Mouse (Mus musculus) limb, embryonic 14.5 days (tissue): Measurements from ENCODE around the gene Katna1. TPM values are rescaled to one million over a fixed set of nuclear protein-coding genes. Genes with fewer than 3 reads are reported as not detected.
A peak's percentile ranks its signal among the peaks of the same experiment; 100 is the strongest.
"Not testable (repeated sequence)": the region's sequence is repeated elsewhere in the genome, so short reads cannot be mapped to it uniquely, and the experiment has no call there.

Source experiments
- ATAC-seq: fragments of 200-750 bp; cut with Nextera tagmentation; 2 replicates; pipeline ENCODE4 v1.8.0; 2017; ENCODE audit warnings: low read depth, moderate number of reproducible peaks, moderate TSS enrichment; ENCODE audit not compliant: low FRiP score
- DNase-seq: peaks from one replicate; pipeline ENCODE4 v3.0.0-alpha.2; 2015; ENCODE audit warnings: low spot score
- H3K27ac ChIP-seq: fragments of 300-500 bp; sonication (generic); replicated peaks from 2 replicates; pipeline ENCODE4 v1.5.1; 2014; ENCODE audit warnings: low read depth, mild to moderate bottlenecking, low read length, moderate library complexity, mixed read lengths
- H3K27me3 ChIP-seq: fragments of 300-500 bp; sonication (generic); 2 replicates; pipeline ENCODE4 v1.6.1; 2014; ENCODE audit warnings: low read length, mixed read lengths; ENCODE audit not compliant: control insufficient read depth, insufficient read depth
- H3K36me3 ChIP-seq: fragments of 300-500 bp; sonication (generic); 2 replicates; pipeline ENCODE4 v1.6.1; 2014; ENCODE audit warnings: mild to moderate bottlenecking, low read length, moderate library complexity, mixed read lengths; ENCODE audit not compliant: control insufficient read depth, insufficient read depth
- H3K4me1 ChIP-seq: fragments of 300-500 bp; sonication (generic); 2 replicates; pipeline ENCODE4 v1.6.1; 2014; ENCODE audit warnings: antibody characterized with exemption, low read length, mixed read lengths; ENCODE audit not compliant: control insufficient read depth, insufficient read depth
- H3K4me2 ChIP-seq: fragments of 300-500 bp; sonication (generic); replicated peaks from 2 replicates; pipeline ENCODE4 v1.6.1; 2014; ENCODE audit warnings: low read depth, mild to moderate bottlenecking, low read length, moderate library complexity; ENCODE audit not compliant: severe bottlenecking
- H3K4me3 ChIP-seq: fragments of 300-500 bp; sonication (generic); replicated peaks from 2 replicates; pipeline ENCODE4 v1.5.1; 2014; ENCODE audit warnings: low read length
- H3K9ac ChIP-seq: fragments of 300-500 bp; sonication (generic); 2 replicates; pipeline ENCODE4 v1.6.1; 2014; ENCODE audit warnings: mild to moderate bottlenecking, low read depth, low read length, moderate library complexity; ENCODE audit not compliant: severe bottlenecking
- H3K9me3 ChIP-seq: fragments of 300-500 bp; sonication (generic); 2 replicates; pipeline ENCODE4 v1.6.1; 2016; ENCODE audit warnings: low read length; ENCODE audit not compliant: control insufficient read depth
- POLR2A ChIP-seq: fragments of 200-500 bp; IDR thresholded peaks from 2 replicates; pipeline ENCODE4 v1.8.0; 2012; ENCODE audit warnings: inconsistent platforms, mild to moderate bottlenecking, moderate library complexity, borderline replicate concordance; ENCODE audit not compliant: insufficient read depth, insufficient read length; ENCODE audit errors: extremely low read depth
- WGBS: fragments of 180-500 bp; shearing (Covaris S2); extraction: QIAGEN DNeasy Blood & Tissue Kit; methylation state at CpG from one replicate; pipeline ENCODE4 v1.1.7; 2014; 5-methylcytosine and 5-hydroxymethylcytosine counted together
- polyA plus RNA-seq, 2 experiments: library from polyadenylated mRNA; depleted of rRNA in 1 of 2; stranded (reverse) in 1 of 2; unstranded in 1 of 2; fragments of >200 nt; fragmentation: Nextera tagmentation in 1 of 2; extraction: Ambion mirVana in 1 of 2; gene quantifications; 2 replicates each; pipeline versions ENCODE4 v1.2.1 to v1.2.3; 2012 to 2014

Katna1 gene
- polyA plus RNA-seq, 2 experiments = 22.7 to 58.4 TPM

GRCm38 (mm10) chr10:7726501-7726812, 657 bp downstream of the Katna1 start:
- no peaks in the 10 kb centered on the region for H3K9me3 ChIP-seq
- 0% methylated on average over 8 of the region's 8 CpGs for WGBS
- H3K27me3 ChIP-seq = no peaks in the 10 kb centered on the region
- peak overlapping the region; percentile 77 for H3K9ac ChIP-seq
- peak overlapping the region; percentile 60 for H3K4me2 ChIP-seq
- peak overlapping the region; percentile 72; the same call in 1 of the 2 replicates for H3K27ac ChIP-seq
- H3K4me3 ChIP-seq = peak overlapping the region; percentile 88
- peaks cover 5% of the 10 kb centered on the region for H3K4me1 ChIP-seq
- DNase-seq (no peak), ATAC-seq (no peak)
- no peak for TF ChIP-seq POLR2A
- no peaks in the 10 kb centered on the region for H3K36me3 ChIP-seq

- no peak for ATAC-seq
These were observed 1.2 kb downstream of the Katna1 start for GRCm38 (mm10) chr10:7727011-7727410.

GRCm38 (mm10) chr10:7731582-7731981, 5.8 kb downstream of the Katna1 start:
- ATAC-seq = no peak
- no peak for TF ChIP-seq POLR2A
- H3K9ac ChIP-seq = no peak overlapping the region
- no peak overlapping the region for H3K27ac ChIP-seq
- no peak overlapping the region for H3K4me2 ChIP-seq
- H3K4me1 ChIP-seq = peaks cover 5% of the 10 kb centered on the region
- H3K27me3 ChIP-seq = no peaks in the 10 kb centered on the region
- H3K36me3 ChIP-seq = no peaks in the 10 kb centered on the region
- DNase-seq = no peak
- H3K4me3 ChIP-seq = no peak overlapping the region
- no peaks in the 10 kb centered on the region for H3K9me3 ChIP-seq

More at GRCm38 (mm10) chr10:7727011-7727410, 1.2 kb downstream of the Katna1 start:
- Histone ChIP-seq H3K4me1 (peaks cover 5% of the 10 kb centered on the region), H3K27ac (no peak overlapping the region), H3K4me2 (peak overlapping the region; percentile 60), H3K27me3 (no peaks in the 10 kb centered on the region), H3K9ac (peak overlapping the region; percentile 39; the same call in 1 of the 2 replicates), H3K9me3 (no peaks in the 10 kb centered on the region), H3K4me3 (peak overlapping the region; percentile 88), H3K36me3 (no peaks in the 10 kb centered on the region)
- TF ChIP-seq POLR2A = no peak
- DNase-seq = no peak
- WGBS = 12% methylated on average over 3 of the region's 3 CpGs

GRCm38 (mm10) chr10:7737122-7737521, 11.3 kb downstream of the Katna1 start:
- H3K4me2 ChIP-seq = no peak overlapping the region
- peaks cover 15% of the 10 kb centered on the region for H3K36me3 ChIP-seq
- no peaks in the 10 kb centered on the region for H3K27me3 ChIP-seq
- H3K9ac ChIP-seq = no peak overlapping the region
- ATAC-seq (no peak), DNase-seq (no peak)
- H3K9me3 ChIP-seq = no peaks in the 10 kb centered on the region
- no peak overlapping the region for H3K27ac ChIP-seq
- H3K4me3 ChIP-seq = no peak overlapping the region
- no peaks in the 10 kb centered on the region for H3K4me1 ChIP-seq
- TF ChIP-seq POLR2A = no peak

- no peak overlapping the region for H3K27ac ChIP-seq
- peaks cover 20% of the 10 kb centered on the region for H3K36me3 ChIP-seq
- TF ChIP-seq POLR2A = no peak
- DNase-seq (no peak), ATAC-seq (no peak)
- H3K27me3 ChIP-seq = no peaks in the 10 kb centered on the region
- H3K9ac ChIP-seq = no peak overlapping the region
- H3K4me1 ChIP-seq = no peaks in the 10 kb centered on the region
- no peaks in the 10 kb centered on the region for H3K9me3 ChIP-seq
- no peak overlapping the region for H3K4me3 ChIP-seq
- no peak overlapping the region for H3K4me2 ChIP-seq
- 75% methylated on average over 3 of the region's 3 CpGs for WGBS
These were observed 12.1 kb downstream of the Katna1 start for GRCm38 (mm10) chr10:7737914-7738313.

- H3K27me3 ChIP-seq, ATAC-seq, H3K27ac ChIP-seq, H3K4me2 ChIP-seq, H3K9ac ChIP-seq, DNase-seq, H3K4me3 ChIP-seq, H3K9me3 ChIP-seq, H3K4me1 ChIP-seq: not testable (repeated sequence)
- 93% methylated on average over 6 of the region's 6 CpGs for WGBS
- H3K36me3 ChIP-seq = peaks cover 70% of the 10 kb centered on the region
These were observed 19.7 kb downstream of the Katna1 start for GRCm38 (mm10) chr10:7745528-7745927.
